Mouse (Mus musculus): ENCODE data around the gene Tex28. TPM values are rescaled to one million over a fixed set of nuclear protein-coding genes. Genes with fewer than 3 reads are reported as not detected.

Tex28 gene
- polyA plus RNA-seq, 1 experiment = not detected

GRCm38 (mm10) chrX:74103457-74104188, 64.0 kb downstream of the Tex28 start:
- Histone ChIP-seq H3K4me1 (ENCODE audit: control insufficient read depth, insufficient read depth, low read length) (0 out of 2 replicates have a peak, but pooled peaks cover 2% of the 10 kb centered on the region), H3K4me3 (ENCODE audit: insufficient read depth, low read length) (no peak overlapping the region)
- TF ChIP-seq CTCF (IDR thresholded peaks at IDR 0.05; ENCODE audit: extremely low read depth, insufficient read depth, low read length) (no peak), POLR2A (IDR thresholded peaks at IDR 0.05; ENCODE audit: extremely low read depth, insufficient read depth, low read length) (no peak)

More at GRCm38 (mm10) chrX:74103457-74104188, 64.0 kb downstream of the Tex28 start:
- H3K27ac ChIP-seq (ENCODE audit: insufficient read depth, low read length) = no peak overlapping the region

Other genes starting within 250 kb of the Tex28 start
- 6.5 and 7.9 TPM in 2 replicates for gene Arhgap4, start 246.0 kb downstream of the Tex28 start, polyA plus RNA-seq (2012; rRNA removed)
- 74.5 and 80.4 TPM in 2 replicates for gene Naa10, start 245.9 kb downstream of the Tex28 start, polyA plus RNA-seq (2012; rRNA removed)
- 6.7 and 8.7 TPM in 2 replicates for gene Renbp, start 237.0 kb downstream of the Tex28 start, polyA plus RNA-seq (2012; rRNA removed)
- 33.1 and 33.3 TPM in 2 replicates for gene Hcfc1, start 201.5 kb downstream of the Tex28 start, polyA plus RNA-seq (2012; rRNA removed)
- 80.8 and 94.9 TPM in 2 replicates for gene Irak1, start 143.9 kb downstream of the Tex28 start, polyA plus RNA-seq (2012; rRNA removed)
- gene Opn1mw, start 40.4 kb downstream of the Tex28 start, polyA plus RNA-seq (2012; rRNA removed) = 0.34 and 0.38 TPM in 2 replicates
- gene Mecp2, start 32.5 kb downstream of the Tex28 start, polyA plus RNA-seq (2012; rRNA removed) = 28.6 and 29.4 TPM in 2 replicates
- gene Tktl1, start 9.4 kb upstream of the Tex28 start, polyA plus RNA-seq (2012; rRNA removed) = 0.04 and 0.09 TPM in 2 replicates
- gene Flna, start 82.0 kb upstream of the Tex28 start, polyA plus RNA-seq (2012; rRNA removed) = 157 and 175 TPM in 2 replicates
- 41.9 and 43.6 TPM in 2 replicates for gene Emd, start 86.8 kb upstream of the Tex28 start, polyA plus RNA-seq (2012; rRNA removed)
- gene Rpl10, start 103.0 kb upstream of the Tex28 start, polyA plus RNA-seq (2012; rRNA removed) = 770 and 800 TPM in 2 replicates
- 83.0 and 101 TPM in 2 replicates for gene Taz, start 114.1 kb upstream of the Tex28 start, polyA plus RNA-seq (2012; rRNA removed)
- gene Dnase1l1, start 114.5 kb upstream of the Tex28 start, polyA plus RNA-seq (2012; rRNA removed) = 5.3 TPM in 2 replicates
- gene Atp6ap1, start 129.3 kb upstream of the Tex28 start, polyA plus RNA-seq (2012; rRNA removed) = 477 and 483 TPM in 2 replicates
- gene Gdi1, start 137.2 kb upstream of the Tex28 start, polyA plus RNA-seq (2012; rRNA removed) = 792 and 862 TPM in 2 replicates
- 41.0 and 51.5 TPM in 2 replicates for gene Fam50a, start 145.2 kb upstream of the Tex28 start, polyA plus RNA-seq (2012; rRNA removed)
- gene Plxna3, start 161.2 kb upstream of the Tex28 start, polyA plus RNA-seq (2012; rRNA removed) = 39.9 and 44.7 TPM in 2 replicates
- 51.6 and 54.4 TPM in 2 replicates for gene Lage3, start 185.8 kb upstream of the Tex28 start, polyA plus RNA-seq (2012; rRNA removed)
- gene Ubl4a, start 205.4 kb upstream of the Tex28 start, polyA plus RNA-seq (2012; rRNA removed) = 82.9 and 83.8 TPM in 2 replicates
- gene Slc10a3, start 205.5 kb upstream of the Tex28 start, polyA plus RNA-seq (2012; rRNA removed) = 4.2 and 5.2 TPM in 2 replicates
- gene Fam3a, start 225.4 kb upstream of the Tex28 start, polyA plus RNA-seq (2012; rRNA removed) = 31.6 TPM in 2 replicates
- gene Ikbkg, start 225.5 kb upstream of the Tex28 start, polyA plus RNA-seq (2012; rRNA removed) = 21.3 and 22.1 TPM in 2 replicates

All from cortical plate, adult 2 months (tissue).